Mouse (Mus musculus): ENCODE data around the gene Tbx19. TPM values are rescaled to one million over a fixed set of nuclear protein-coding genes. Genes with fewer than 3 reads are reported as not detected.

Tbx19 gene
- polyA plus RNA-seq, 1 experiment, result not detected

GRCm38 (mm10) chr1:165186491-165186890 lies 25.9 kb upstream of the Tbx19 start:
- peaks cover 6% of the 10 kb centered on the region; the same call in 1 of the 2 replicates for H3K4me1 ChIP-seq (ENCODE audit: control insufficient read depth, insufficient read depth, low read length)
- no peak for TF ChIP-seq CTCF (IDR thresholded peaks at IDR 0.05; ENCODE audit: borderline replicate concordance, insufficient read depth, low read length)
- no peak overlapping the region for H3K27ac ChIP-seq (ENCODE audit: insufficient read depth, low read length)
- no peak overlapping the region for H3K4me3 ChIP-seq (ENCODE audit: insufficient read depth, low read length)

GRCm38 (mm10) chr1:165185116-165185515 lies 24.5 kb upstream of the Tbx19 start:
- Histone ChIP-seq H3K4me1 (ENCODE audit: control insufficient read depth, insufficient read depth, low read length) (no peaks in the 10 kb centered on the region), H3K4me3 (ENCODE audit: insufficient read depth, low read length) (no peak overlapping the region), H3K27ac (ENCODE audit: insufficient read depth, low read length) (no peak overlapping the region)
- TF ChIP-seq CTCF (IDR thresholded peaks at IDR 0.05; ENCODE audit: borderline replicate concordance, insufficient read depth, low read length), result no peak
- TF ChIP-seq POLR2A (IDR thresholded peaks at IDR 0.05; ENCODE audit: low read depth, low read length), result no peak

- Histone ChIP-seq H3K4me3 (ENCODE audit: insufficient read depth, low read length) (no peak overlapping the region), H3K4me1 (ENCODE audit: control insufficient read depth, insufficient read depth, low read length) (no peaks in the 10 kb centered on the region), H3K27ac (ENCODE audit: insufficient read depth, low read length) (no peak overlapping the region)
- TF ChIP-seq CTCF (IDR thresholded peaks at IDR 0.05; ENCODE audit: borderline replicate concordance, insufficient read depth, low read length) (no peak), POLR2A (IDR thresholded peaks at IDR 0.05; ENCODE audit: low read depth, low read length) (no peak)
Observed at GRCm38 (mm10) chr1:165184178-165184577, 23.6 kb upstream of the Tbx19 start.

GRCm38 (mm10) chr1:165183400-165183799 lies 22.8 kb upstream of the Tbx19 start:
- TF ChIP-seq CTCF (IDR thresholded peaks at IDR 0.05; ENCODE audit: borderline replicate concordance, insufficient read depth, low read length) (no peak), POLR2A (IDR thresholded peaks at IDR 0.05; ENCODE audit: low read depth, low read length) (no peak)
- no peak overlapping the region for H3K27ac ChIP-seq (ENCODE audit: insufficient read depth, low read length)

GRCm38 (mm10) chr1:165179321-165179720 lies 18.7 kb upstream of the Tbx19 start:
- no peak for TF ChIP-seq CTCF (IDR thresholded peaks at IDR 0.05; ENCODE audit: borderline replicate concordance, insufficient read depth, low read length)
- no peak for TF ChIP-seq POLR2A (IDR thresholded peaks at IDR 0.05; ENCODE audit: low read depth, low read length)
- Histone ChIP-seq H3K27ac (ENCODE audit: insufficient read depth, low read length) (no peak overlapping the region), H3K4me3 (ENCODE audit: insufficient read depth, low read length) (no peak overlapping the region), H3K4me1 (ENCODE audit: control insufficient read depth, insufficient read depth, low read length) (no peaks in the 10 kb centered on the region)

More at GRCm38 (mm10) chr1:165183400-165183799, 22.8 kb upstream of the Tbx19 start:
- no peaks in the 10 kb centered on the region for H3K4me1 ChIP-seq (ENCODE audit: control insufficient read depth, insufficient read depth, low read length)
- H3K4me3 ChIP-seq (ENCODE audit: insufficient read depth, low read length), result no peak overlapping the region

- H3K27ac ChIP-seq (ENCODE audit: insufficient read depth, low read length), result no peak overlapping the region
- H3K4me3 ChIP-seq (ENCODE audit: insufficient read depth, low read length), result no peak overlapping the region
- H3K4me1 ChIP-seq (ENCODE audit: control insufficient read depth, insufficient read depth, low read length), result no peaks in the 10 kb centered on the region
- no peak for TF ChIP-seq POLR2A (IDR thresholded peaks at IDR 0.05; ENCODE audit: low read depth, low read length)
- TF ChIP-seq CTCF (IDR thresholded peaks at IDR 0.05; ENCODE audit: borderline replicate concordance, insufficient read depth, low read length), result no peak
Observed at GRCm38 (mm10) chr1:165178075-165178474, 17.5 kb upstream of the Tbx19 start.

- Histone ChIP-seq H3K27ac (ENCODE audit: insufficient read depth, low read length) (no peak overlapping the region), H3K4me3 (ENCODE audit: insufficient read depth, low read length) (no peak overlapping the region), H3K4me1 (ENCODE audit: control insufficient read depth, insufficient read depth, low read length) (no peaks in the 10 kb centered on the region)
- TF ChIP-seq POLR2A (IDR thresholded peaks at IDR 0.05; ENCODE audit: low read depth, low read length) (no peak), CTCF (IDR thresholded peaks at IDR 0.05; ENCODE audit: borderline replicate concordance, insufficient read depth, low read length) (no peak)
Observed at GRCm38 (mm10) chr1:165174059-165174616, 13.6 kb upstream of the Tbx19 start.

- Histone ChIP-seq H3K4me3 (ENCODE audit: insufficient read depth, low read length) (no peak overlapping the region), H3K4me1 (ENCODE audit: control insufficient read depth, insufficient read depth, low read length) (no peaks in the 10 kb centered on the region), H3K27ac (ENCODE audit: insufficient read depth, low read length) (no peak overlapping the region)
- no peak for TF ChIP-seq POLR2A (IDR thresholded peaks at IDR 0.05; ENCODE audit: low read depth, low read length)
- TF ChIP-seq CTCF (IDR thresholded peaks at IDR 0.05; ENCODE audit: borderline replicate concordance, insufficient read depth, low read length), result no peak
Observed at GRCm38 (mm10) chr1:165171277-165171676, 10.7 kb upstream of the Tbx19 start.

- Histone ChIP-seq H3K4me3 (ENCODE audit: insufficient read depth, low read length) (no peak overlapping the region), H3K27ac (ENCODE audit: insufficient read depth, low read length) (no peak overlapping the region), H3K4me1 (ENCODE audit: control insufficient read depth, insufficient read depth, low read length) (no peaks in the 10 kb centered on the region)
- TF ChIP-seq CTCF (IDR thresholded peaks at IDR 0.05; ENCODE audit: borderline replicate concordance, insufficient read depth, low read length) (no peak), POLR2A (IDR thresholded peaks at IDR 0.05; ENCODE audit: low read depth, low read length) (no peak)
Observed at GRCm38 (mm10) chr1:165170157-165170556, 9.6 kb upstream of the Tbx19 start.

GRCm38 (mm10) chr1:165169462-165169861 lies 8.9 kb upstream of the Tbx19 start:
- TF ChIP-seq POLR2A (IDR thresholded peaks at IDR 0.05; ENCODE audit: low read depth, low read length), result no peak
- TF ChIP-seq CTCF (IDR thresholded peaks at IDR 0.05; ENCODE audit: borderline replicate concordance, insufficient read depth, low read length), result no peak
- Histone ChIP-seq H3K4me3 (ENCODE audit: insufficient read depth, low read length) (no peak overlapping the region), H3K4me1 (ENCODE audit: control insufficient read depth, insufficient read depth, low read length) (no peaks in the 10 kb centered on the region), H3K27ac (ENCODE audit: insufficient read depth, low read length) (no peak overlapping the region)
